Mouse (Mus musculus): Measurements from ENCODE around the gene Casq1.
"Not testable (repeated sequence)": the region's sequence is repeated elsewhere in the genome, so short reads cannot be mapped to it uniquely, and the experiment has no call there.

Gene Casq1

GRCm38 (mm10) chr1:172219451-172220406 is at the start of gene Casq1:
TSS of gene Casq1 (minus strand) at chr1:172219868.
- DNase-seq, result peak; percentile 92

- no peak for DNase-seq
Measured at GRCm38 (mm10) chr1:172261477-172262078, 41.9 kb upstream of the Casq1 start, which contains the start of gene Igsf8. TSS of gene Igsf8 (plus strand) at chr1:172261641.

GRCm38 (mm10) chr1:172258314-172258713 is 38.6 kb upstream of the Casq1 start, which contains the start of gene Atp1a4:
TSS of gene Atp1a4 (minus strand) at chr1:172258414.
- DNase-seq, result no peak

- DNase-seq, result no peak
Measured at GRCm38 (mm10) chr1:172247679-172248078, 28.0 kb upstream of the Casq1 start.

GRCm38 (mm10) chr1:172247216-172247615 is 27.5 kb upstream of the Casq1 start:
- DNase-seq, result no peak

- not testable (repeated sequence) for DNase-seq
Measured at GRCm38 (mm10) chr1:172244645-172245044, 25.0 kb upstream of the Casq1 start.

- DNase-seq, result no peak
Measured at GRCm38 (mm10) chr1:172243547-172244205, 24.0 kb upstream of the Casq1 start.

- peak; percentile 94 for DNase-seq
Measured at GRCm38 (mm10) chr1:172242401-172242800, 22.7 kb upstream of the Casq1 start.

GRCm38 (mm10) chr1:172240945-172241708 is 21.5 kb upstream of the Casq1 start:
- DNase-seq, result peak; percentile 91

GRCm38 (mm10) chr1:172229215-172229614 is 9.5 kb upstream of the Casq1 start:
- no peak for DNase-seq

GRCm38 (mm10) chr1:172228209-172228608 is 8.5 kb upstream of the Casq1 start:
- DNase-seq, result no peak

- DNase-seq, result no peak
Measured at GRCm38 (mm10) chr1:172221297-172222063, 1.8 kb upstream of the Casq1 start.

GRCm38 (mm10) chr1:172220414-172220813 is 746 bp upstream of the Casq1 start:
- peak; percentile 99 for DNase-seq

- peak; percentile 93 for DNase-seq
Measured at GRCm38 (mm10) chr1:172218164-172218910, 1.3 kb downstream of the Casq1 start.

GRCm38 (mm10) chr1:172217148-172217547 is 2.5 kb downstream of the Casq1 start:
- DNase-seq, result peak; percentile 99

- peak; percentile 96 for DNase-seq
Measured at GRCm38 (mm10) chr1:172214748-172215147, 4.9 kb downstream of the Casq1 start.

GRCm38 (mm10) chr1:172213771-172214170 is 5.9 kb downstream of the Casq1 start:
- no peak for DNase-seq

GRCm38 (mm10) chr1:172212776-172213175 is 6.9 kb downstream of the Casq1 start:
- DNase-seq, result no peak

GRCm38 (mm10) chr1:172207111-172207584 is 12.5 kb downstream of the Casq1 start:
- DNase-seq, result peak; percentile 94

- DNase-seq, result peak; percentile 99
Measured at GRCm38 (mm10) chr1:172206141-172206917, 13.3 kb downstream of the Casq1 start, which contains the start of gene Pea15a. TSS of gene Pea15a (minus strand) at chr1:172206804.

Measured in heart, adult 11 months (tissue).